Comparison of ENCODE assay signal across 25 mouse cellular contexts in the genomic region with DNA sequence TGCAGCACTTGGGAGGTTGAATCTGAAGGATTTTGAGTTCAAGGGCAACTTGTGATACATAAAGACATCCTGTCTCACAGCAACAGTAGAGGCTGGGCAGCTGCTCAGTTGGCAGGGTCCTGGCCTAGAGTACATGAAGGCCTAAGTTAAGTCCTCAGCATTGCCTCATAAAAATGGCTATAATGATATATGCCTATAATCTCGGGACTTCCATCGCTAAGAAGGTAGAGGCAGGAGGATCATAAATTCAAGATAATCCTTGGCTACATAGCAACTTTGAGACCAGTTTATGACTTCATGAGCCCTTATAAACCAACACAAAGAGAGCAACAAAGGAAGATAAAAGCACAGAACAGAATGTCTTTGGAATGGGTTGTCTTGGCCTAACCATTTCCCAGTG.
DNase-seq lines count a peak whose midpoint lies in the region; ATAC-seq lines count a peak whose summit lies in the region.
"Had no signal": no experiment of that assay in that cellular context is flagged by ENCODE, and none has a peak within 500 bp of the region (broad histone marks: within the 10 kb centered on the region; RNA-seq: fewer than 3 reads in every experiment).

No protein-coding gene starts in this region.

- 49% methylated on average over 2 of the region's 2 CpGs for WGBS in intestine, embryonic 16.5 days

- no peaks in the 10 kb centered on the region for H3K36me3 ChIP-seq in intestine, embryonic 16.5 days (ENCODE audit: control insufficient read depth, insufficient read depth, low read length)
- H3K36me3 ChIP-seq: forebrain, embryonic 15.5 days; heart, embryonic 10.5 days; heart, embryonic 13.5 days had no signal

- no peaks in the 10 kb centered on the region for H3K27me3 ChIP-seq in intestine, embryonic 16.5 days (replicated peaks; ENCODE audit: control insufficient read depth, insufficient read depth, low read length)
- H3K27me3 ChIP-seq: CH12.LX; heart, embryonic 13.5 days had no signal

- H3K27ac ChIP-seq in intestine, embryonic 16.5 days (ENCODE audit: low read length): no peak overlapping the region
- H3K27ac ChIP-seq: forebrain, embryonic 15.5 days; heart, embryonic 10.5 days; heart, embryonic 13.5 days; hindbrain, embryonic 14.5 days; hindbrain, postnatal 0 days had no signal

- H3K4me3 ChIP-seq in intestine, embryonic 16.5 days (ENCODE audit: low read length): no peak overlapping the region
- H3K4me3 ChIP-seq: forebrain, embryonic 15.5 days; heart, embryonic 10.5 days; heart, embryonic 13.5 days had no signal

- DNase-seq in ES-CJ7 (ENCODE audit: low read depth, low spot score): peak; percentile 3
- DNase-seq in gonadal fat pad, adult 2 months (ENCODE audit: low read depth): peak; percentile 82
- no peak for DNase-seq in layer of hippocampus, postnatal 10 days (ENCODE audit: low spot score in 2 of 2)
- DNase-seq in cerebellum, adult 8-10 months: no peak
- DNase-seq in frontal cortex, postnatal 14 days (ENCODE audit: low spot score in 2 of 2): no peak
- DNase-seq: adrenal gland, adult 2 months; adrenal gland, postnatal 14 days; B cell, adult 2 months; cerebellum, adult 11-12 months; cerebellum, adult 9-10 months; cerebellum, postnatal 14 days; gastrocnemius, postnatal 10 days; gastrocnemius, postnatal 36 days; heart, adult 18-20 months; heart, postnatal 14 days; heart, postnatal 4 days; kidney, adult 2 months had no signal

- H3K4me2 ChIP-seq in intestine, embryonic 16.5 days (ENCODE audit: low read depth, low read length): no peak overlapping the region
- H3K4me2 ChIP-seq: forebrain, embryonic 15.5 days; heart, embryonic 13.5 days; hindbrain, embryonic 14.5 days had no signal

- no peaks in the 10 kb centered on the region for H3K4me1 ChIP-seq in intestine, embryonic 16.5 days (ENCODE audit: control insufficient read depth, insufficient read depth, low read length)
- H3K4me1 ChIP-seq: forebrain, embryonic 15.5 days; heart, embryonic 10.5 days; heart, embryonic 13.5 days had no signal

- no peak overlapping the region for H3K9ac ChIP-seq in intestine, embryonic 16.5 days (ENCODE audit: low read depth, low read length)
- H3K9ac ChIP-seq: forebrain, embryonic 15.5 days; heart, embryonic 13.5 days; hindbrain, embryonic 14.5 days had no signal

- peak; percentile 88 for ATAC-seq in intestine, embryonic 16.5 days
- ATAC-seq: forebrain, embryonic 15.5 days; hindbrain, postnatal 0 days; inflammation-experienced regulatory T-cells, adult 6 months had no signal

- H3K9me3 ChIP-seq in intestine, embryonic 16.5 days (ENCODE audit: control insufficient read depth, low read length): no peaks in the 10 kb centered on the region
- H3K9me3 ChIP-seq: forebrain, embryonic 15.5 days; heart, embryonic 10.5 days; heart, embryonic 13.5 days had no signal

Comparison
In these comparisons a context has a peak if more than half of its experiments do, and no peak if none do; other contexts are left out.
1. DNase-seq: peak in ES-CJ7 (single experiment) and gonadal fat pad, adult 2 months (single experiment); none in layer of hippocampus, postnatal 10 days (0 of 2), cerebellum, adult 8-10 months (single experiment) and frontal cortex, postnatal 14 days (0 of 2).